Mouse (Mus musculus): Measurements from ENCODE around the gene Fam189b.

Gene Fam189b

DNA sequence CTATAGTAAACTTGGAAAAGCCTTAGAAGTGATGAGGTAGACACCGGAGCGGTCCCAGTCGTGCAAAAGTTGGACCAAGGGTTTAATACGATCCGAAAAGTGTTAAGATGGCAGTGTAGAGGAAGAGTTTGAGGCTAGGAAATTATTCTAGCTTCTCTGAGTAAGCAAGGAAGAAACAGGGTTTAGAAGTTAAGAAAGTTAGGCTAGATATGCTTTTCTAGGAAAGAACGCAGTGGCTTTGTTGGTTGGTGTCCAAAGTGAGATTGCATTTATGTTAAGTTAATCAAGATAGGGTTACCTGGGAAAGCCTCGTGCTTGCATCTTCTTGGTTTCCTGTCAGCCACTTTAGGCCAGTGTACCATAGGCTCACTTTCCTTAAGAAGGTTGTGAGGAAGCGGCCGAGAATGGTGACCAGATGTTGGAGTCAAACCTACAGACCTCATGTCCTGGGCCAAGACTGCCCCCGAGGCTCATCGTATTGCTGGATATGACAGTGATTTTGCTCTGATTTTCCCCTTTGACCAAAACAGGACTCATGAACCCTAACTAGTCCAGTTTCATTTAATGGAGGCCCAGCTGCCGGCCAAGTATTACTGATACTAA lies 17.6 kb upstream of the Fam189b start:
- peak; percentile 57 for DNase-seq (ENCODE audit: low read depth, low spot score)

DNA sequence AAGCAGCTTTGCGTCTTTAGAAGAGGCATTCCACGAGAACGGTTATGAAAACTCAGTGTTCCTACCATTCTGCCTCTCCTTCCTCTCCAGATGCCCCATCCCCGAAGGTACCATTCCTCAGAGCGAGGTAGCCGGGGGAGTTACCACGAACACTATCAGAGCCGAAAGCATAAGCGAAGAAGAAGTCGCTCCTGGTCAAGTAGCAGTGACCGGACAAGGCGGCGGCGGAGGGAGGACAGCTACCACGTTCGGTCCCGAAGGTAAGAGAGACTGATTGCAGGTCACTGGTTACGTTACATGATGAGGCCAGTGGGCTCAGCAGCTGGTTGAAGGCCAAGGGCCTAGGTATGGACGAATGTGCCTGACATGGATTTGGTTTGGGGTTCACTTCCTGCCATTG lies 16.0 kb upstream of the Fam189b start:
- no peak for DNase-seq (ENCODE audit: low read depth, low spot score)

DNA sequence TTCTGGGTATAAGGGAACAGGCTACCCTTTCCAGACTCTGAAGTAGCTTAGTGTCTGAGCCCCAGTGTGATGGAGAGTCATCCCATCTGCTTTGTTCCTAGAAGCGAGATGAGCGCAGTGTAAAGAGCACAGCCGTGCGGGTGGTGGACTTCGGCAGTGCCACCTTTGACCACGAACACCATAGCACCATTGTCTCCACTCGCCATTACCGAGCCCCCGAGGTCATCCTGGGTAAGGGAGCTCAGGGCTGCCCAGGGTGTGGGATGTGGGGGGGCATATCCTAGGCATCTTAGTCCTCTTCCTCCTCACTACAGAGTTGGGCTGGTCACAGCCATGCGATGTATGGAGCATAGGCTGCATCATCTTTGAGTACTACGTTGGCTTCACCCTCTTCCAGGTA lies 8.1 kb upstream of the Fam189b start:
- DNase-seq (ENCODE audit: low read depth, low spot score): no peak

DNA sequence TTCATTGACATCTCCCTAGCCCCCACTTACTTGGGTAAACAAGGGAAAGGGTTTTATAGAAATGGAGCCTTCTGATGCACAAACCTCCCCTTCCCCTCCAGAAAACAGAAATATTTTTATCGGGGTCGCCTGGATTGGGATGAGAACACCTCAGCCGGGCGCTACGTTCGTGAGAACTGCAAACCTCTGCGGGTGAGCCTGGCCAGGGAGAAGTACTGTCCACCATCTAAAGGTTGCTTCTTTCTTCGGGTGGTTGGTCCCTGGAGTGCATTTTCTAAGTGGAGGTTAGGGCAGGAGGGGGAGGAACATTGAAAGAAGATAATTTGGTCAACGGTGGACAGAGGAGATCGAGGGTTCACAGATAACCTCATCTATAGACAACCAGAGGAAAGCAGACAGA lies 7.4 kb upstream of the Fam189b start:
- DNase-seq (ENCODE audit: low read depth, low spot score): no peak

DNA sequence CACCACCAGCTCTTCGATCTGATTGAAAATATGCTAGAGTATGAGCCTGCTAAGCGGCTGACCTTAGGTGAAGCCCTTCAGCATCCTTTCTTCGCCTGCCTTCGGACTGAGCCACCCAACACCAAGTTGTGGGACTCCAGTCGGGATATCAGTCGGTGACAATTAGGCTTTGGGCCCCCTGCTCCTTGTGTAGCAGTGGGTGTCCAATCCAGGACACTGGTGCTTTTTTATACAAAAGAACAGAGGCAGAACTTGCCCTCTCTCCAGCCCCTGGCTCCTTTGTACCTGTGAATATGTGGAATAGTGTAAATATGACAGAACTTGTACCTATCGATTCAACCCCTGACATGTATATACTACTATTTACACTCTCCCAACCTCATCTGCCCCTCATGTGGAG lies 6.5 kb upstream of the Fam189b start:
- DNase-seq (ENCODE audit: low read depth, low spot score): no peak

DNA sequence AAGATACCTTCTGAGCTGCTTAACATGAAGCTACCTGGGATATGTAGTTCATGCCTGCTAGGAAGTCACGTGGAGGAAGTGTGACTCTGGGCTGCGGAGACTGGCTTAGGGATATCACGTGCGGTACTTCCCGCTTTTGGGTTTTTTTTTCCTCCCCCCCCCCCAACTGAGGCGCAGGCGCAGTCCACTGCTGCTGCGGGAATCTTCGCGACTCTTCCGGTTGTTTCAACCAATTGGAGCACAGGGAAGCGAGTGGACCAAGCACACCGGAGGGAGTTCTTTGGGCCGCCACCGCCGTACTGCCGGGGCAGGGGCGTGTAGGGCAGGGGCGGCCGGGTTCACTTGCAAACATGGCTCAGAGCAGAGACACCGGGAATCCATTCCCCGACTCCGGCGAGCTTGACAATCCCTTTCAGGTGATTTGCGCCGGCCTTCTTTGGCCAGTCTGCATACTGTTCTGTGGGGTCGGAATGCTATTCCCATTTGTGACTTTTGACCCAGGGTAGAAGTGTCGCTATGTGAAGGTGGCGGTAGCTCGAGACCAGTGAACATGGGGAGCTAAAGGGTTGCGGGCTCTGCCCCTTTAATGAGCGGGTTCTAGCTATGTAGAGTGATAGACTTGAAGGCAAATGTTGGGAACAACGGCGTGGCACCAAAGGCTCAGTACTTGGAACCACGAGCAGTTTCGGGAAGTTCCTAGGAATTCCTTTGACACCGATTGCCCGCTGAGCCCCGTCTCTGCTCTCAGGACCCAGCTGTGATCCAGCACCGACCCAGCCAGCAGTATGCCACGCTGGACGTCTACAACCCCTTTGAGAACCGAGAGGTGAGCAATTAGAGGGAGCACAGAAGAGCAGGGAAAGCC lies 5.5 kb upstream of the Fam189b start, which contains the start of gene Scamp3:
TSS of gene Scamp3 (plus strand) at position 232 of the 865 bp plus-strand sequence.
- peak; percentile 98 for DNase-seq (ENCODE audit: low read depth, low spot score)

DNA sequence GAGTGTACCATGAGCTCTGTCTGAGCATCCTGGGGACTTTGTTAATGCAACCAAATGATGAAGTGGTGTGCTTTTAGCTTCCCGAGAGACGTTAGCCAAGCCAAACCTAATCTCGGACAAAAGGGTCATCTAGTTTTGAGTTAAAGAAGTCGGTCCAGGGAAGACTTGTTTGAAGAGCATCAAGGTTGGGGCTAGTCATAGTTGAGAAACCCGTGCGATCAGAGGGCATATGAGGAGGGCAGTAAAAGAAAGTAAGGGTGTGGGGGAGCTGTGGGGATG lies 4.9 kb upstream of the Fam189b start:
- DNase-seq (ENCODE audit: low read depth, low spot score): peak; percentile 33

DNA sequence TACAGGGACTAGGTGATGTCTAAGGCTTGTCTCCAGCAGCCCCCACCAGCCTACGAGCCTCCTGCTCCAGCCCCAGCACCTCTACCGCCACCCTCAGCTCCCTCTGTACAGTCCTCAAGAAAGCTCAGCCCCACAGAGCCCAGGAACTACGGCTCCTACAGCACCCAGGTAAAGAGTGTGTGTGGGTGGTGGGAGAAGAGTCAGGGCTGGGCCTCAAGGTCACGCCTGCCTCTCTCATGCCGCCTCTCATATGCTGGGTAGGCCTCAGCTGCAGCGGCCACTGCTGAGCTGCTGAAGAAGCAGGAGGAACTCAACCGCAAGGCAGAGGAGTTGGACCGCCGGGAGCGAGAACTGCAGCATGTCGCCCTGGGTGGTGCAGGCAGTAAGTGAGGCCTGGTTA lies 3.9 kb upstream of the Fam189b start:
- DNase-seq (ENCODE audit: low read depth, low spot score): no peak

DNA sequence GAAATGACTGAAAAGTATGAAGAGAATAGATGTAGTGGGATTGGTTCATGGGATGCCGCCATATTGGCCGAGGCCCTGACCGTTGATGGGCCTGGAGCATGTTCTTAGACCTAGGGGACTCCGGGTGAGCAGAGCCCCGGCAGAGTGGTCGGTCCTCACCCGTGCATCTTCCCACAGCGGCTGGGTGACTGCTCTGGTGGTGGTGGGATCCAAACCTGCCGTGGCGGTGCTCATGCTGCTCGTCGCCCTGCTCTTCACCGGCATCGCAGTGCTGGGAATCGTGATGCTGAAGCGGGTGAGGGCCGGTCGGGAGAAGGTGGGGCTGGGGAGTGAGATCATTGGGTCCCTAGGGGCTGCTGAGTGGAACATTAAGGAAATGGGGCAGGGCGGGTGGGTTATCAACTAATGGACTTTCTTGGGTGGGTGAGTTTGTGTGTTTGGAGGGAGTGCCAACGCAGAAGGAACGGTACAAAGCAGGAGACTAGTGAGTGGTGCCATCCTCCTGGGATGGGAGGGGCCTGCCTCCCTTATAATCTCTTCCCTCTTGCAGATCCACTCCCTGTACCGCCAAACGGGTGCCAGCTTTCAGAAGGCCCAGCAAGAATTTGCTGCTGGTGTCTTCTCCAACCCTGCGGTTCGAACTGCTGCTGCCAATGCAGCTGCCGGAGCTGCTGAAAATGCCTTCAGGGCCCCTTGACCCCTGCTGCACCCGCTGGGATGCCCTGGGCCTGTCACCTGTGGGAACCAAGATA lies 1.0 kb upstream of the Fam189b start:
- DNase-seq (ENCODE audit: low read depth, low spot score): no peak

DNA sequence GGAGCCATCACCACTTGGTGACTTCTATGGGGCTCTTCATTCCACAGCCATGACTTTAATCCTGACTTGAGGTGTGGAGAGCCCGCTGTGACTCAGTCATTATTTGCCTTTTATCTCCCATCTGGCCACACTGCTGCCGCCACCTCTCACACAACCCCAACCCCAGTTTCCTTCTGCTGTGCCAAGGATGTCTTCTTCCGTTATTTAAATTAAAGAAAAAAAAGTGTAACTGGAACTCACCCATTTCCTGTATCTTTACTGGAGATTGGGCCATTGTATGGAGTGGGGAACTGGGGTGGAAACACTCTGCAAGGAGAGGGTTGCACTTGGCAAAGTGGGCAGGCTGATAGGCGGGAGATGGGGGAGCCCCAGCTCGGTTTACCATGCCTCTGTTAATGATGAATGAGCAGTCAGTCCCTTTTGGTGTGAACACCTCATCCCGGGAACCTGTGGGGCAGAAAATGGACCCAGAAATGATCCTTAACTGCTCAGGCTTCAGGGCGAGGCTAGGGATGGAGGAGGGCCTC lies 349 bp upstream of the Fam189b start:
- DNase-seq (ENCODE audit: low read depth, low spot score): no peak

DNA sequence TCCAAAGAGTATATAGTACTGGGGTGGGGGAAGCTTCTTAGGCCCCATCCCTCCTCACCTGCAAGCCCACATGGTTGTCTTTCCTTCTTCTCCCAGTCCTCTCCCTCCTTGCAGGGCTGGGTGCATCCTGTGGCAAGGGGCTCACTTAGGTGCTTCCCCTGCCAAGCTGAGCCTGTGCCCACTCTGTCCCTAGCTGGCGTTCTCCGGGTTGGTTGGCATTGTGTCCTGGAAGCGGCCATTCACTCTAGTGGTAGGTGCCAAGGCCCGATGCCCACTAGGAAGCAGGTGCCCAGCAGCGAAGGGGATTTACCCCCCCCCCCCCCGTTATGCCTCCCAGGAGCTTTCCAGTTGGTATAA lies 994 bp downstream of the Fam189b start:
- no peak for DNase-seq (ENCODE audit: low read depth, low spot score)

DNA sequence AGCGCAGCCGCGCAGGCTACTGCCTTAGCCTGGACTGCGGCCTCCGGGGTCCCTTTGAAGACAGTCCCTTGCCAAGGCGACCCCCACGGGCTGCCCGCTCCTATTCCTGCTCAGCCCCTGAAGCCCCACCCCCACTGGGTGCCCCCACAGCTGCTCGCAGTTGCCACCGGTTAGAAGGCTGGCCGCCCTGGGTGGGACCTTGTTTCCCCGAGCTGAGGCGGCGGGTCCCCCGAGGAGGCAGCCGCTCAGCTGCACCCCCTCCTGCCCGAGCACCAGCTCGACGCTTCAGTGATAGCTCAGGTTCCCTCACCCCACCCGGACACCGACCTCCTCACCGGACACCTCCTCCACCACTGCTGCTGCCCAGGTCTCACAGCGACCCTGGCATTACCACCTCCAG lies 4.3 kb downstream of the Fam189b start:
- DNase-seq (ENCODE audit: low read depth, low spot score): no peak

DNA sequence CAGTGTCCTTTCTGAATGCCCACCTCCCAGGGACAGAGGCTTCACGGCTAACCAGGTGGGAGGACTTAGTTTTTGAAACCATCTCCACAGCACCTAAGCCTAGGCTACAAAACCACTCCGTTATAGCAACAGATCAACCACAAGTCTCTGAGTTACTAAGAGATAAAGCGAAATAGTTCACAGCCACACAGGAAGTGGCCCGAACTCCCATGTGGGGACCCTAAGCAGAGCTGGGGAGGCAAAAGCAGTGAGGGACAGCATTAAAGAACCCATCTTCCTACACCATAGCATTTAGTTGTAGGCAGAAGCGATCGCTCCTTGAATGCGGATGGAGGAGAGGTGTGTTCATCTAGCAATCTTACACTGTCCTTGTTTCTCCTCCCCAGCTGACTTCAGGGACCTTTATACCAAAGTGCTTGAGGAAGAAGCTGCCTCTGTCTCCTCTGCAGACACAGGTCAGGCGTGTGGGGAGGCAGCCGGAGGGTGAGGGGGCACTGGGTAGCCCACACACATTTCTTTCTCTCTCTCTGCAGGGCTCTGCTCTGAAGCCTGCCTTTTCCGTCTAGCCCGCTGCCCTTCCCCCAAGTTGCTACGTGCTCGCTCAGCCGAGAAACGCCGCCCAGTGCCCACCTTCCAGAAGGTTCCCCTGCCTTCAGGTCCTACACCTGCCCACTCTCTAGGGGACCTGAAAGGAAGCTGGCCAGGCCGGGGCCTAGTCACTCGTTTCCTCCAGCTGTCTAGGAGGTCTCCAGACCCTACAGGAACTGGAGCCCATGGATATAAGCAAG lies 4.9 kb downstream of the Fam189b start:
- no peak for DNase-seq (ENCODE audit: low read depth, low spot score)

DNA sequence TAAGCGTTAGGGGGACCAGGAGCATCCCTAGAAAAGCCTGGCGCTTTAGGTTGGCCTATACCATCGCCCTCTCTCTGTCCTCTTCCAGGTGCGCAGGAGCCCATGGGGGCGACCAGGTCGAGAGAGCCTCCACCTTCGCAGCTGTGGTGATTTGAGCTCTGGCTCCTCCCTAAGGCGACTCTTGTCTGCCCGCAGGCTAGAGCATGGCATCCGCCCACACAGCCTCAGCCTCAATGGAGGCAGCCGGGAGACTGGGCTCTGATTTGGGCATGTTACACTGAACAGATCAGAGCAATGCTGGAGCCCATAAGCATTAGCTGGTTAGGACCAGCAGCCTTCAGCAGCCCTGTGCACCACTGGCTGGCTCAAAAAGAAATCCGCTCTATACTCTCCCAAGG lies 5.5 kb downstream of the Fam189b start:
- no peak for DNase-seq (ENCODE audit: low read depth, low spot score)

DNA sequence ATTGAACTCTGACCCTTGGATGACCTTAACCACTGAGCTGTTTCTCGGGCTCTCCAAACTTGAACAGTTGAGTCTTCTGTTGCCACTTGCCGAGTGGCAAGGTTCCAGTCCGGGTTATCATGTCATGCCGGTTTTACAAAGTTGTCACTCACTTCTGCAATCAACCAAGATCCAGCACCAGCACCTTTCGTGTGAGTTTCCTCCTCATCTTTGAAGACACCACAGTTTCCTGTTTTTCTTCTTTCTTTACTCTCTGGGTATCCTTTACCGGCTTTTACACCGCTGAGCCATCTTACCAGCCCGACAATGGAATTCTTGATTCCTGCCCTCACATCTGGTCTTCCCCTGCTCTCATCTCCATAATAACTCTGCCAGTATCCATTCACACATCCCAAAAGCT lies 7.5 kb downstream of the Fam189b start:
- no peak for DNase-seq (ENCODE audit: low read depth, low spot score)

DNA sequence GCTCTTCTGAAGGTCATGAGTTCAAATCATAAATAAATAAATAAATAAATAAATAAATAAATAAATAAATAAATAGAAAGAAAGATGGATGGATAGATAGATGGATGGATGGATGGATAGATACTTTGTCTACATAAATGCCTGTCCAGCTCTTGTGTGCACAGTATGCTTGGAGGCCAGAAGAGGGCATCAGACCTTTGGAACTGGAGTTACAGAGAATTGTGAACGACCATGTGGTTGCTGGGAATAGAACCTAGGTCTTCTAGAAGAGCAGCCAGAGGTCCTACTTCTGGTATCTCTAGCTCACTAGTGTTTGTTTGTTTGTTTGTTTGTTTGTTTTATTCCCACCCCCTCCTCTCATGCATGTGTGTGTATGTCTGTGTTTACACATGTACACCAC lies 10.4 kb downstream of the Fam189b start:
- no peak for DNase-seq (ENCODE audit: low read depth, low spot score)

DNA sequence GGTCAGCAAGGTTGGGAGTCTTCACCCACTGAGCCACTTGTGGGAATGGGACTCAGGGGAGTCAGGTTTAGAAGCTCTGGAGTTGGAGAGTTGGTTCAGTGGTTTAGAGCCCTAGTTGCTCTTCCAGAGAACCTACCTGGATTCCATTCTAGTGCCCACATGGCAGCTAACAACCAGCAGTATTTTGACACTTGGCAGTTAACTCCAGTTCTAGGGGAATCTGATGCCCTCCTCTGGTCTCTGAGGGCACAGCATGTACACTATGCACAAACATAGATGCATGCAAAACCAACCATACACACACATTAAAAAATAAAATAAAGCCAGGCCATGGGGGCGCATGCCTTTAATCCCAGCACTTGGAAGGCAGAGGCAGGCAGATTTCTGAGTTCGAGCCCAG lies 10.9 kb downstream of the Fam189b start:
- peak; percentile 63 for DNase-seq (ENCODE audit: low read depth, low spot score)

DNA sequence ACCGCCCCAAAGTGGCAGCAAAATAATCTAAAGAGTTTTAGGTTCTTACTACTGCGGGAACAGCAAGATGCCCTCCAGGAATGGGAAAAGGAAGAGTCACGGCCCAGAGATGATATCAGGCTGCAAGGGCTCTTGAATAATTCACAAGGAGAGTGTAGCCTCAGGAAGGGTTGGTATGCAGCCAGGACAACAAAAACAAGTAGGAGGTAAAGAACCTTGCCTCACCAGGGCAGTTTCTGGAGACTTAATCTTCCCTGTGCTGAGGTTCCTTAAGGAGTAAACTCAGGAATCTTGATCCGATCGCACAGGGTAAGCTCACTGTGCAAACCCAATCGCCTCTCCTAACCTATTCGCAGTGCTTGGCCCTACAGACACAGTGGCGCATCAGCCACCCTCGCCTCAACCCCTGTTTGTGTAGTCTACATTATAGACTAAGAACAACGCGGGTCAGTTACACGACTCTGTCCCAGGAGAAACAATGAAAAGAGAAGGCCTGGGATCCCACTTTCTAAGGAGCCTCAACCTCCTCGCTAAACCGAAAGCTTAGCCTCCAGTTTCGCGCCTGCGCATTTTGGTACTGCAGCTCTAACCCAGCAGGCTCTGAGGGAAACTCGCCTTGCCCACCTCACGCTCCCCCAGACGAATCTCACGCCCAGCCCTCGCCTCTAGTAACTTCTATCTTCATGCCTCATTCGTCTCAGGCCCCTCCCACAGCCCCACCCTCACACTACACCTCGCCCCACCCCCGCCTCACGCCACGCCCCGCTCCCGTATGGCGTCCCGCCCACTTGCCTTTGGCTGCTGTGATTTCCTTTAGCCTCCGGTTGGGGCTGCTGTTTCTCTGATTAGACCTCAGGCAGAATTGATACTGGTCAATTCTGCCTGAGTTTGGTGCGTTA lies 13.3 kb downstream of the Fam189b start:
- peak; percentile 97 for DNase-seq (ENCODE audit: low read depth, low spot score)

DNA sequence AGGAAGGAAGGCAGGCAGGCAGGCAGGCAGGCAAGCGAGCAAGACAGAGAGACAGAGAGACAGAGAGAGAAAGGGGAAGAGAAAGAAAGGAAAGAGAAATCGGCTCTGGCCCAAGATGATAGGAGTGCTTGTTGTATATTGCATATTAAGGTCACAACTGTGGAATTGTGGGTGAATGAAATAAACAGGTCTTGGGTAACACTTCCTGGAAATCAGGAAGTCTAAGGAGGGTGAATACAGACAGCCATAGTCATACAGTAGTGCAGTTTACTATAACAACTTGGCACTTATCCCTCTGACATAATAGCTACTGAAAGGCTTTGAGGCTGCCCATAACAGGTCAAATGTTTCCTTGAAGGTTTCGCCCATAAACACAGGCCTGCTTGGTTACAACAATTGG lies 16.9 kb downstream of the Fam189b start:
- peak; percentile 38 for DNase-seq (ENCODE audit: low read depth, low spot score)

DNA sequence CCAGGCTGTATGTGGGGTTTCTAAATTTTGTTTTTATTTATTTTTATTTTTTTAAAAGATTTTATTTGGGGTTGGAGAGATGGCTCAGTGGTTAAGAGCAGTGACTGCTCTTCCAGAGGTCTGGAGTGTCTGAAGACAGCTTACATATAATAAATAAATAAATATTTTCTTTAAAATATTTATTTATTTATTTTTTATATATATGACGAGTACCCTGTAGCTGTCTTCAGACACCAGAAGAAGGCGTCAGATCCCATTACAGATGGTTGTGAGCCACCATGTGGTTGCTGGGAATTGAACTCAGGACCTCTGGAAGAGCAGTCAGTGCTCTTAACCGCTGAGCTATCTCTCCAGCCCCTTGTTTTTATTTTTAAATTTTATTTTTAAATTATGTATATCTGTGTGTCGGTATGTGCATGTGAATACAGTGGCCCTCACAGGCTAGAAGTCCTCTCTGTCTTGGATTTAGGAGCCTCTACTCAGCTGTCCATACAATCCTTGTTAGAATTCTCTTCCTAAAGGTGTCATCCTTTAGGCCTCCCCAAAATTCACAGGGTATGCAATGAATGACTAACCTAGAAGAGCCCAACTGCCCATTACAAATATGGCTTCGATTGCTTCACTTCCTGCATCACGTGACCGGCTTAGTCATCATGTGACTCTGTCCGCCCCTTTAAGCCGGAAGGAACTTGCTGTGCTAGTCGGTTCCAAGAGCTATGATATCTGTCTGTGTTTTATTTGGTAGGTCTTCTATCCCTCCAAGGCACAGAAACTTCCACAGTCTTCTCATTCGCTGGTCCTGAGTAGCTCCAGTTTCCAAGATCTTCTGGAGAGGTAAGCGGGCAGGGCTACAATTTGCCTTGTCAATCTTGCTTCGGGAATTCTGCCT lies 19.6 kb downstream of the Fam189b start, which contains the start of gene Gba:
TSS of gene Gba (plus strand) at position 676 of the 889 bp plus-strand sequence.
- DNase-seq (ENCODE audit: low read depth, low spot score): peak; percentile 98

All from 3T3-L1 (cell line).